Mouse (Mus musculus) lung, adult 2 months (tissue): ENCODE measurements around the gene Tmem132b. TPM values are rescaled to one million over a fixed set of nuclear protein-coding genes. Genes with fewer than 3 reads are reported as not detected.
A peak's percentile ranks its signal among the peaks of the same experiment; 100 is the strongest.
"Not testable (repeated sequence)": the region's sequence is repeated elsewhere in the genome, so short reads cannot be mapped to it uniquely, and the experiment has no call there.

ENCODE experiments used
- DNase-seq: peaks from one replicate; pipeline ENCODE4 v3.0.0; 2022
- H3K4me1 ChIP-seq: fragments of 200-500 bp; 2 replicates; pipeline ENCODE4 v1.6.1; 2011; ENCODE audit warnings: low read length; ENCODE audit not compliant: control insufficient read depth, insufficient read depth
- H3K4me3 ChIP-seq: fragments of 200-500 bp; replicated peaks from 2 replicates; pipeline ENCODE3; 2011; ENCODE audit warnings: low read depth, mild to moderate bottlenecking, control low read depth, low read length; ENCODE audit errors: extremely low read depth
- CTCF ChIP-seq: fragments of 200-500 bp; IDR thresholded peaks from 2 replicates; pipeline ENCODE4 v1.5.1; 2011; ENCODE audit warnings: mild to moderate bottlenecking, low read length, control low read depth; ENCODE audit not compliant: insufficient read depth
- POLR2A ChIP-seq: fragments of 200-500 bp; IDR thresholded peaks from 2 replicates; pipeline ENCODE4 v1.6.1; 2011; ENCODE audit warnings: low read depth, mild to moderate bottlenecking, control low read depth, low read length, borderline replicate concordance; ENCODE audit errors: extremely low read depth
- WGBS: fragments of 180-500 bp; shearing (Covaris S2); methylation state at CpG from one replicate; pipeline ENCODE4 v1.1.7; 2018; 5-methylcytosine and 5-hydroxymethylcytosine counted together
- polyA plus RNA-seq: library from polyadenylated mRNA; depleted of rRNA; stranded (reverse); fragments of >200 nt; gene quantifications from 2 replicates; pipeline ENCODE4 v1.2.3, GENCODE M21; 2012; rRNA removed

Gene Tmem132b
- polyA plus RNA-seq = 0.05 and 0.18 TPM in 2 replicates

- 2% methylated on average over 25 of the region's 25 CpGs for WGBS
- no peak for DNase-seq
- Histone ChIP-seq H3K4me3 (no peak within 1 kb of the TSS), H3K4me1 (no peaks in the 10 kb centered on the region; the same call in 1 of the 2 replicates)
- TF ChIP-seq CTCF (no peak), POLR2A (no peak)
These were observed at the start of gene Tmem132b for GRCm38 (mm10) chr5:125531634-125532033. Gene Tmem132b, plus strand, starts transcription at chr5:125531774.

- Histone ChIP-seq H3K4me3 (no peak overlapping the region), H3K4me1 (no peaks in the 10 kb centered on the region)
- TF ChIP-seq POLR2A = no peak
- TF ChIP-seq CTCF = no peak
- WGBS = 79% methylated on average over 7 of the region's 7 CpGs
- DNase-seq = no peak
These were observed 49.1 kb upstream of the Tmem132b start for GRCm38 (mm10) chr5:125482474-125482873.

GRCm38 (mm10) chr5:125483712-125484611, 47.6 kb upstream of the Tmem132b start:
- no peaks in the 10 kb centered on the region for H3K4me1 ChIP-seq
- no peak for DNase-seq
- WGBS = 73% methylated on average over 6 of the region's 6 CpGs
- TF ChIP-seq POLR2A = no peak
- no peak for TF ChIP-seq CTCF
- no peak overlapping the region for H3K4me3 ChIP-seq

GRCm38 (mm10) chr5:125485031-125485778, 46.4 kb upstream of the Tmem132b start:
- no peak for DNase-seq
- TF ChIP-seq CTCF = no peak
- no peak for TF ChIP-seq POLR2A
- 90% methylated on average over 4 of the region's 4 CpGs for WGBS
- Histone ChIP-seq H3K4me1 (no peaks in the 10 kb centered on the region), H3K4me3 (no peak overlapping the region)

GRCm38 (mm10) chr5:125486088-125486487, 45.5 kb upstream of the Tmem132b start:
- WGBS = 83% methylated on average over 1 of the region's 1 CpGs
- TF ChIP-seq CTCF (no peak), POLR2A (no peak)
- no peak for DNase-seq
- Histone ChIP-seq H3K4me3 (no peak overlapping the region), H3K4me1 (no peaks in the 10 kb centered on the region)

GRCm38 (mm10) chr5:125487375-125488115, 44.0 kb upstream of the Tmem132b start:
- no peak for DNase-seq
- TF ChIP-seq CTCF = no peak
- H3K4me3 ChIP-seq = no peak overlapping the region
- WGBS = 87% methylated on average over 11 of the region's 11 CpGs
- H3K4me1 ChIP-seq = no peaks in the 10 kb centered on the region

- Histone ChIP-seq H3K4me1 (no peaks in the 10 kb centered on the region), H3K4me3 (no peak overlapping the region)
- WGBS = 52% methylated on average over 4 of the region's 4 CpGs
- no peak for DNase-seq
- TF ChIP-seq POLR2A (no peak), CTCF (0 out of 2 replicates have a peak, but pooled peaks have one; percentile 7)
These were observed 43.5 kb upstream of the Tmem132b start for GRCm38 (mm10) chr5:125488116-125488455.

GRCm38 (mm10) chr5:125488953-125489352, 42.6 kb upstream of the Tmem132b start:
- not testable (repeated sequence) for DNase-seq, H3K4me1 ChIP-seq, H3K4me3 ChIP-seq
- WGBS = 88% methylated on average over 5 of the region's 5 CpGs

- peaks cover 3% of the 10 kb centered on the region; the same call in 1 of the 2 replicates for H3K4me1 ChIP-seq
- DNase-seq = no peak
- no peak for TF ChIP-seq POLR2A
- no peak for TF ChIP-seq CTCF
- 88% methylated on average over 10 of the region's 10 CpGs for WGBS
- H3K4me3 ChIP-seq = no peak overlapping the region
These were observed 40.5 kb upstream of the Tmem132b start for GRCm38 (mm10) chr5:125491107-125491506.
